Mouse (Mus musculus) right cerebral cortex, adult 18-20 months (tissue): ENCODE measurements around the gene Ttc23.

Experiments used
- DNase-seq: peaks from one replicate; pipeline ENCODE4 v3.0.0; 2022; ENCODE audit warnings: mixed read lengths

Gene Ttc23

DNA sequence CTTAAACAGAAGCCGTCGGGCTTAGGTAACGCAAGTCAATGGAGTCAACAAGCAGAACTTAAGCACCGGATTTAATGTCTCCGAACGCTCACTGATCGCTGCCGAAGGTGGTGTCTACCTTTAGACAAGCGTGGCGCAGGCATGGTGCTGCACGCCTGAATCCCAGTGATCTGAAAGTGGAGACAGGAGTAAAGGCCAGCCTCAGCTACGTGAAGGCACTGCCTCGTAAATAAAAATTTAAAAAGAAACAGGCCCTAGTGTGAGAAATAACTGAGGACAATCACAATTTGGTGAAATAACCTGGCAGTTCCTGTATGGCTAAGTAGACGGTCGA, 1.6 kb upstream of the Ttc23 start:
- DNase-seq = no peak

GRCm38 (mm10) chr7:67646131-67646530, 1.1 kb upstream of the Ttc23 start:
- DNase-seq = no peak

GRCm38 (mm10) chr7:67648376-67648775, 1.2 kb downstream of the Ttc23 start:
- no peak for DNase-seq

DNA sequence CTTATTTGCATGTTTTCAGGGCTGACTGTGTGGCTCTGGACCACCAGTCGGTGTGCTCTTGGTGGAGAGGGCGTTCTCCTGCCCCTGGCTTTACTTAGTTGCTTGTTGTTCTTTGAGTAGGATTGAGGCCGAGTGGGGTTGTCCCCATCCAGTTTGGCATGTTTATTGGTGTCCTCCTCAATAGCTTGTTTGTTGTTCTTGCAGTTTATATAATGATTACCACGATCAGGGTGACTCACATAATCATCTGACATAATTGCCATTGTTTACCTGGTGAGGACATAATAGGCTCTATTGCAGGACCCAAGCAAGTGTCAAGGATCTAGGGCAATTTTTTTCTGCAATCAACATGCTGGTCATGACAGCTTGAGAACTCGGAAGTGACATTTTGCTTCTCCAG, 5.0 kb downstream of the Ttc23 start:
- no peak for DNase-seq

GRCm38 (mm10) chr7:67654668-67655067, 7.5 kb downstream of the Ttc23 start:
- DNase-seq = no peak

DNA sequence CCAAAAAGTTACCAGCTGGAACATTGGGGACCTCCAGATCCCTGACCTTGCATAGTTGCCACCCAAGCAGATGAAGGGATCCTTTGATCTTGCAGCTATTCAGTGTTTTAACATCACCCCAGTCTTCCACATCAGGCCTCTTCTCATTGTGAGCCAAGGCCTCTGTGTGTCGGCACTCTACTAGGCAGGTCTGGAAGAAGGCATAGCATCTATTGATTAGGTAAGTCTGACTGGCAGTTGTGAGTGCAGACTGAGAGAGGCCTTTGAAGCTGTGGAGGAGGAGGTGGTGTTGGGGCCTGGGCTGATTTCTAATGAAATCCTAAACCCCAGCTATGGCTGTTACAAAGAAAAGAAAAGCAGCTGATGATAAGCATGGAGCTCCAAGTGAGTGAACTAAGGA, 8.0 kb downstream of the Ttc23 start:
- DNase-seq = no peak

DNA sequence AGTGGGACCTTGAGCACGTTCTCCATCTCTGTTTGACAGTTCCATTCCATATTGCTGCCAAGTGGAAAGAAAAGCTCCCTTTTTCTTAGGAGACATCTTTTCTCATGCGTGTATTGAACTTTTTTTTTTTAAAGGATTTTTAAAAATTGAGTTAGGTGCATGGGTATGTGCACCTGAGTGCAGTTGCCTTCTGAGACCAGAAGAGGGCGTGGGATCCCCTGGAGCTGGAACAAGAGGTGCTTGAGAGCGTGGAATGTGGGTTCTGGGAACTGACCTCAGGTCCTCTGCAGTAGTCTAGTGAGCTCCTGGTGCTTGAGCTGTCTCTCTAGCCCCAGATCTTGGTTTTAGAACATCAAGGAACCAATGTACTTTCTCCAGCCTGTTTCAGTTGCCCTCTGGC, 10.9 kb downstream of the Ttc23 start:
- DNase-seq = no peak

- DNase-seq = no peak
Measured at GRCm38 (mm10) chr7:67662424-67662823, 15.2 kb downstream of the Ttc23 start.

GRCm38 (mm10) chr7:67663981-67664694, 16.9 kb downstream of the Ttc23 start:
- DNase-seq = no peak

GRCm38 (mm10) chr7:67670965-67671364, 23.8 kb downstream of the Ttc23 start:
- no peak for DNase-seq

DNA sequence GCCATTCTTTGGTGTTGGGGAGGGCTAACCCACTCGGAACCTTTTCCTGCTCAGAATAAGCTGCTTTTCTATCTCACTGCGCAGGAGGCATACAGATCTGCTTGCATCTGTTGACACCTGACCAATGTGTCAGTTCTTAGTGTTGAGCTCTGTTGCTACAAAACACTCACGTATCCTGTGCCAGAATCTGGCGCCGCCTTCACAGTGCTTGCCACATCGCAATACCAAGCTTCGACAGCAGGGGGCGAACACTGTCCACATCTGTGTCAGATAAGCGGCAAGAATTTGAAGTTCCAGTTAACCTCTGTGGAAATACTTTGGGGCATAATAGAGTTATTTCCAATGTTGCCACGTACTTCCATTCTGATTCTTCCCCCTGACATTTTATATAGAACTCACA, 25.4 kb downstream of the Ttc23 start:
- DNase-seq = peak; percentile 92

DNA sequence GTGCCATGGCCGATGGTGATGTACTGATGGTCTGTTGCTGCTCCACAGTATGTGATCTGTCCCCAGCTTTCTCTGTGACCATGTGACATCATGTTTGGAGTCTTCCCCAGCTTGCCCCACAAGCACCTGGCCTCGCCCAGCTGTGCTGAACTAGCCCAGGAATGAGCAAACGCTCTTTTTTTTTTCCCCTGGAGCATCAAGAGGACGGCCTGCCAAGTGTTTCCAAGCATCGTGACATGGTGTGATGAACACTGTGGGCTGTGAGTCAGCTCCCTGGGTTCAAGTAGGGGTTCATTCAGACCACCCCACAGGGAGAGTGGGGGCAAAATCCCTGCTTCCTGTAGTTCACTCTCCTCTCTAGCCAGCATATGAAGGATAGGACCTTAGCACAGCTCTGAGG, 26.4 kb downstream of the Ttc23 start:
- no peak for DNase-seq

GRCm38 (mm10) chr7:67678878-67679499, 31.8 kb downstream of the Ttc23 start:
- DNase-seq = no peak

GRCm38 (mm10) chr7:67681078-67681477, 33.9 kb downstream of the Ttc23 start:
- DNase-seq = no peak

DNA sequence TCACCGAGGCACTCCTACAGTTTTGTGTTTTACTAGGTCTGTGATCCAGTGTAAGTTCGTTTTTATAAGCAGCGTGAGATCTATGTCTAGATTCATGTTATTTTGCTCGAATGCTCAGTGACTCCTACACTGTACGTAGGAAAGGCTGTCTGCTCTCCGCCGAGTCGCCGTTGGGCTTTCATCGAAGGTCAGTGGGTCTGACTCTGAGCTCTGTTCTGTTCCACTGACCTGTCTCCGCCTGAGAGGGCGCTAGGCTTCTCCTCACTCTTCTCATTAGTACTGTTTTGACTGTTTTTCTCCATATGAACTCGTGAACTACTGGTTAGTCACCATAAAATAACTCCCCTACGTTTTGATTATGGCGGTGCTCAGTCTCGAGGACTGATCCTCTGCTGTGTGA, 35.8 kb downstream of the Ttc23 start:
- DNase-seq = no peak

GRCm38 (mm10) chr7:67686545-67686944, 39.3 kb downstream of the Ttc23 start:
- no peak for DNase-seq

GRCm38 (mm10) chr7:67688281-67688680, 41.1 kb downstream of the Ttc23 start:
- DNase-seq = no peak

DNA sequence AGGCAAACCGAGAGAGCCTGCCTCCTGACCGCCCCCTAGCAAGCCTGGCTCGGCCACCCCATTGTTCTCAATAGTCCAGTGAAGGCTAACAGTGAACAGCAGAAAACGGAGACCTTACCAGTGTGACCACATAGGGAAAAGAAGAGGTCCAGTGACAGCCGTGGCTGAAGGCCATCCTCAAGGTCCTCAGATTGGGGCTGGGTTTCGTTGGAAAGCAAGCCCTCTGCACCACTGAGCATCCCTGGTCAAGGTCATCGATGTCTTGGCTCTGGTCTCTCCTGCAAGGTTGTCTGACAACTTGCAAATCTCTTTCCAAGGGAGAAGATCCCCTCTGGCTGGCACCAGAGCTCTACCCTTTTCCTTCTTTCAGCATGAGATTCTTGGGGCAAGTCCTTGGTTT, 42.6 kb downstream of the Ttc23 start:
- no peak for DNase-seq

GRCm38 (mm10) chr7:67691036-67691435, 43.8 kb downstream of the Ttc23 start:
- DNase-seq = no peak

DNA sequence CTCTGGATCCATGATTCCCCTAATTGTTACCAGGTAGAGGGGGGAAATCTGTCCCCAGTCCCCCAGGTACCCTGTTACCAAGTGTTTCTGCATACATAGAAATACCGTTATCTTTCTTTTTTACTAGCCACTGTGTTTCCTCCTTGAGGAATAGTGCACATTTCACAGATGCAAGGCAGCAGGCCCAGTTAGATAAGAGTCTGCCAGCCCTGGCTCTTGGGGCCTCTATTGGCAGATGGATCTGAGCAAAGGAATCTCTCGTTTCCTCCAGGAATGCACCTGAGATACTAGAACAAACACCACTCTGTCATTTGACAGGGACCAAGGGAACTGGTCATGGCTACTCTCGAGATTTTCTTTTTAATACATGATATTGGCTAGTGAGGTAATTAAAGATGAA, 44.9 kb downstream of the Ttc23 start:
- no peak for DNase-seq

DNA sequence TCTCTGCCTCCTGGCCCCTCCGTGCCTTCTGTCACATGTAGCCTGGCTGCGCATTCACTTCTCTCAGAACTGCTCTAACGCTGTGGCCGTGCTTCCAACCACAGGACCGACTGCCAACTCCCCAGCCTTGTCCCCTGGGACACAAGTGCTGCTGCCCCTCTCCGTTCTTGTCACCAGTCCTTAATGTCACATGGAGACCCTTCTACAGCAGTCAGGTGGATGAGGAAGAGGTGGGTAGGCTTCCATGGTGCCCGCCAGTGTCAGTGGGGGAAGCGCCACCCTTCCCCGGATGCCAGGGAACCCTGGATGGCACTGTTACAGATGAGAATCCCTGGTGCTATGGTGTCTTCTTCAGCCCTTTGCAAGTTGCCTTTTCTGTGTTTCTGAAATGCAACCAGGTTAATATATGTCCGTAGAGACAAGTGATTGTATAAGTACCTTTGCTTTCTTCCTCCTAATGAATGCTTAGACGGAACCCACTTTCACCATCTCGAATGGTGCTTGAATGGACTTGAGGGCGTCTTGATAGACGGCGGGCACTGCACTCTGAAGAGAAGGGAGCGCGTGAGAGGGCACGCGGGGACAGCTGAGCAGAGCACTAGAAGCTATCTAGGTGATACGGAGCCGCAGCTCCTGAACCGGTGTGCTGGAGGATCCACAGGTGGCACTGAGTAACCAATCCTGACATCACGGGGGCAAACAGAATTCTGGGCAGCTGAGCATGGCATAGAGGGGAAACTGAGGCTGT, 45.8 kb downstream of the Ttc23 start:
- DNase-seq = no peak

GRCm38 (mm10) chr7:67695906-67696305, 48.7 kb downstream of the Ttc23 start:
- no peak for DNase-seq

DNA sequence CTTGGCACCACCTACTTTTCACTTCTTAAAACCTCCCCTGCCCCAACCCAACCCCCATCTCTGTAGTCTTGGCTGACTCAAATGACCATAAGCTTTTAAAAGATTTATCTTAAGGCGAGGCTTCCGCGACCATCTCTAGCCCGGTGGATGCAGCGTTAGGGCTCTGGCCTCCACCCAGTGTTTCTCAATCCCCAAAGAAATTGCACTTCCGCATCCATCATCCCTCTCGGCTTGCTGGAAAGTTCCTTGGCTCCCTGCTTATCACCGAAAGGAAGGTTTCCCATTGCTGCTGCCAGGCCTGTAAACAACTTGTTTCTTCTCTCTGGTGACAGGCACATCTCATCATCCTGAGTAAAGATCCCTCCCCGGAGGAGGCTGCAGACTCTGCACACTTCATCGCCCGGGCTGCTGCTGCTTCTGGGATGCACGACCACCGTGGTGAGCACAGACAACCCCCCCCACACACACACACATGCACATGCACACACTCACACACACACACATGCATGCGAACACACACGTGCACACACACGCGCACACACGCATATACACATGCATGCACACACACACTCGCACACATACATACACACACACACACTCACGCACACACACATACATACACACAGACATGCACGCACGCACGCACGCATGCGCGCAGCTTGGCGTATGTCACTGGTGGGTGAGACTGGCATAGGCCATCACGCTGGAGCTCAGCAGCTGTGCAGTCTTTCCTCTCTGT, 50.9 kb downstream of the Ttc23 start:
- DNase-seq = no peak

DNA sequence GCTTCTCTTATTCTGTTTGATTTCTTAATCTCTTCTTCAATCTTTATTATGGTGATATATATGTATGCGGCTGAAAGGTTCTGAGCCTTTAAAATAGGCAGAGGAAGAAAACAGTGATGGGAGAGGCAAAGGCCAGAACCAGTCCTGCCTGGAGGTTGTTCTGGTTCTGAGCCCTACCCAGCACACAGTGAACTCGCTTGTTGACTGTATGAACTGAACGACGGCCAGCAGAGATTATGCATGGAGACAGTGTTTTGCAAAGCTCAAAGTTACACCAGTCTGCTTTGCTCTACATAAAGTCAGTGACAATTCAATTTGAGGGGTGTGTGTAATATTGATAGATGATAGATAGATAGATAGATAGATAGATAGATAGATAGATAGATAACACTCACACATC, 52.1 kb downstream of the Ttc23 start:
- DNase-seq = no peak
